Mouse (Mus musculus): ENCODE measurements at regions not wholly inside any gene's neighbourhood (a gene's known extent, or its start where the extent isn't known, plus 50 kb on each side); places are given as distances from the start of the nearest gene placed in this dataset.

DNA sequence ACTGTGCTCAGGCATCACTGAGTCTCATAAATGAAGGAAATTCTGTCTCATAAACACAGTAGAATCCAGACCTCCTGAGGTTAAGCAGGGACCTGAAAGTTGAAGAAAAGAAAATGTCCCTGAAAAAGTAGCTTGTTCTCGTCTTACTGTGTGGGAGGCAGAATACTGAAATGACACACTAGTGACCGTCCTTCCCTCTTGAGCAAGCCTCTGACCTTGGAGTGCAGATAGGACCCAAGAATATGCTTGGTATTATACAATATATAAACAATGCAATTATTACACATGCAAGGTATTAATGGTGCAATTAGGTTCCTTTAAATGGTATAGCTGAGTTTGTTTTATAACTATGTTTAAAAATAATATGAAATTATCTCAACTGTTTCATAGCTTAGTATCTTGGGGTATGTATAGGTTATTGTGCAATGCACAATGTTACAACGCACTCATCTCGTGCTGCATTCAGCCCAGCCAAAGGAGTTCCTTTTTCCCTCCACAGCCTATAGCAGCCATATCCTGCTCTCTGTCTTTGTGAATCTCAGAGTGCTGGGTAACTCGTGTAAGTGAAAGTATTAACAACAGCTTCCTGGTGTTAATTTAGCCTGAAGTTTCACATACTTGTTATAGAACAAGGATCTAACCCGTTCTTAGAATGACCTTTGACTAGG is 58.9 kb upstream of the Elovl5 start:
- DNase-seq (ENCODE audit: low spot score) (no peak), ATAC-seq (ENCODE audit: low FRiP score) (no peak)
- Histone ChIP-seq H3K4me3 (ENCODE audit: low read depth, low read length) (no peak overlapping the region), H3K9me3 (ENCODE audit: low read length) (no peaks in the 10 kb centered on the region), H3K27ac (ENCODE audit: low read depth, low read length) (no peak overlapping the region), H3K36me3 (ENCODE audit: insufficient read depth, low read length) (no peaks in the 10 kb centered on the region), H3K4me2 (ENCODE audit: low read depth, low read length, poor library complexity, severe bottlenecking) (no peak overlapping the region), H3K4me1 (ENCODE audit: insufficient read depth, low read length) (no peaks in the 10 kb centered on the region), H3K27me3 (ENCODE audit: insufficient read depth, low read length) (no peaks in the 10 kb centered on the region), H3K9ac (replicated peaks; ENCODE audit: low read length, poor library complexity, severe bottlenecking) (no peak overlapping the region)
- TF ChIP-seq CTCF (IDR thresholded peaks at IDR 0.05), result no peak
- 75% methylated on average over 6 of the region's 6 CpGs for WGBS

Data from midbrain, postnatal 0 days (tissue).